Comparison of ENCODE assay signal across 8 mouse cellular contexts in the genomic region with DNA sequence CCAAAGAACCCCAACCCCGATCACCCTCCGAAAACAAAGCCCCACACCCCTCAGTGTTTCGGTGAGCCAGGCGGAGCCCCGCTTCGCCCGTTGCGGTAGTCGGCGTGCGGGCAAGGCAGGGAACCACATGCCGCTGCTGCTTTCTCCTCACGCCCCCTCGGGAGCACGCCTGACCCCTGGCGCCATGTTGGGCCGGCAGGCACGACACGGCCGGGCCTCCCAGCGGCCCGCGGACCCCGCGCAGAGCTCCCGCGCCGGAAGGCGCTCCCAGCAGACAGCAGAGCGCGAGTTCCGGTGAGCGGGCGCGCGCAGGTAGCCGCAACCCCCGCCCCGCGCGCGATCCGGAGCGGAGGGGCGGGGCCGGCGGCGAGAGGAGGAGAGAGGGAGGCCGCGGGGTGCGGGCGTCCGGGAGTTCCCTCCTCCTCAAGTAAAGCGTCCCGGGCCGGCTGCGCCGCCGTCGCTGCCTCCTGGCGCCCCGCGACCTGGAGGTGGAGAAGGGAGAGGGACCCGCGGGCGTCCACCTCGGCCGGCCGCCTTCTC. TPM values are rescaled to one million over a fixed set of nuclear protein-coding genes. Genes with fewer than 3 reads are reported as not detected.
DNase-seq lines count a peak whose midpoint lies in the region; ATAC-seq and TF ChIP-seq lines count a peak whose summit lies in the region.

Gene Yes1, plus strand, starts transcription at position 371 of the 540 bp plus-strand sequence.

- peak within 1 kb of the TSS; percentile 78 for H3K4me2 ChIP-seq in forebrain, embryonic 11.5 days (ENCODE audit: low read depth, low read length, severe bottlenecking)
- H3K4me2 ChIP-seq in heart, embryonic 15.5 days: peak within 1 kb of the TSS; percentile 68
- peak within 1 kb of the TSS; percentile 73 for H3K4me2 ChIP-seq in liver, embryonic 16.5 days (ENCODE audit: low read depth, low read length)
- peak within 1 kb of the TSS; percentile 85 for H3K4me2 ChIP-seq in neural tube, embryonic 14.5 days (ENCODE audit: low read depth, low read length)

- no peaks in the 10 kb centered on the region for H3K27me3 ChIP-seq in forebrain, embryonic 11.5 days (ENCODE audit: control insufficient read depth, insufficient read depth, low read length)
- no peaks in the 10 kb centered on the region for H3K27me3 ChIP-seq in heart, embryonic 15.5 days
- peaks cover 25% of the 10 kb centered on the region for H3K27me3 ChIP-seq in liver, embryonic 16.5 days (ENCODE audit: control insufficient read depth, insufficient read depth, low read depth, low read length)
- no peaks in the 10 kb centered on the region for H3K27me3 ChIP-seq in neural tube, embryonic 14.5 days (ENCODE audit: control insufficient read depth, insufficient read depth, low read length)
- no peaks in the 10 kb centered on the region for H3K27me3 ChIP-seq in testis, adult 2 months (ENCODE audit: control insufficient read depth, insufficient read depth, low read length)

- H3K4me1 ChIP-seq in forebrain, embryonic 11.5 days (replicated peaks; ENCODE audit: control insufficient read depth, insufficient read depth, low read length): no peaks in the 10 kb centered on the region
- H3K4me1 ChIP-seq in heart, embryonic 15.5 days (replicated peaks): peaks cover 18% of the 10 kb centered on the region
- H3K4me1 ChIP-seq in liver, embryonic 16.5 days (ENCODE audit: control insufficient read depth, low read depth, low read length): no peaks in the 10 kb centered on the region; the same call in 1 of the 2 replicates
- H3K4me1 ChIP-seq in neural tube, embryonic 14.5 days (ENCODE audit: control insufficient read depth, insufficient read depth, low read length): peaks cover 3% of the 10 kb centered on the region; the same call in 1 of the 2 replicates
- H3K4me1 ChIP-seq in testis, adult 2 months (ENCODE audit: control insufficient read depth, insufficient read depth, low read length): peaks cover 2% of the 10 kb centered on the region; the same call in 1 of the 2 replicates

- H3K27ac ChIP-seq in forebrain, embryonic 11.5 days (ENCODE audit: low read depth, low read length): peak within 1 kb of the TSS; percentile 84
- peak within 1 kb of the TSS; percentile 95 for H3K27ac ChIP-seq in heart, embryonic 15.5 days
- peak within 1 kb of the TSS; percentile 77 for H3K27ac ChIP-seq in liver, embryonic 16.5 days (ENCODE audit: low read length)
- H3K27ac ChIP-seq in neural tube, embryonic 14.5 days (ENCODE audit: low read depth, low read length): peak within 1 kb of the TSS; percentile 83
- peak within 1 kb of the TSS; percentile 73 for H3K27ac ChIP-seq in testis, adult 2 months (ENCODE audit: control insufficient read depth, insufficient read depth, low read depth, low read length)

- peak within 1 kb of the TSS; percentile 93 for H3K9ac ChIP-seq in forebrain, embryonic 11.5 days (ENCODE audit: low read length)
- H3K9ac ChIP-seq in heart, embryonic 15.5 days: peak within 1 kb of the TSS; percentile 91
- peak within 1 kb of the TSS; percentile 68 for H3K9ac ChIP-seq in liver, embryonic 16.5 days (ENCODE audit: low read depth, low read length)
- H3K9ac ChIP-seq in neural tube, embryonic 14.5 days (replicated peaks; ENCODE audit: low read depth, low read length): peak within 1 kb of the TSS; percentile 70

- TF ChIP-seq POLR2A in testis, adult 2 months (IDR thresholded peaks at IDR 0.05; ENCODE audit: control insufficient read depth, low read depth, low read length): peak; percentile 83

- ATAC-seq in forebrain, embryonic 11.5 days (replicated peaks; ENCODE audit: low FRiP score): peak; percentile 95
- ATAC-seq in heart, embryonic 15.5 days (replicated peaks; ENCODE audit: insufficient number of reproducible peaks, insufficient read depth, low FRiP score, low read depth): peak; percentile 93
- peak; percentile 94 for ATAC-seq in liver, embryonic 16.5 days (ENCODE audit: low read depth)
- peak; percentile 95 for ATAC-seq in neural tube, embryonic 14.5 days (ENCODE audit: low read depth)

- no peaks in the 10 kb centered on the region for H3K9me3 ChIP-seq in forebrain, embryonic 11.5 days (ENCODE audit: control insufficient read depth, low read length)
- H3K9me3 ChIP-seq in heart, embryonic 15.5 days (replicated peaks): no peaks in the 10 kb centered on the region
- no peaks in the 10 kb centered on the region for H3K9me3 ChIP-seq in liver, embryonic 16.5 days (replicated peaks; ENCODE audit: control insufficient read depth, low read length)
- no peaks in the 10 kb centered on the region for H3K9me3 ChIP-seq in neural tube, embryonic 14.5 days (ENCODE audit: control insufficient read depth, low read length)

- H3K36me3 ChIP-seq in forebrain, embryonic 11.5 days (ENCODE audit: control insufficient read depth, insufficient read depth, low read length): no peaks in the 10 kb centered on the region
- no peaks in the 10 kb centered on the region for H3K36me3 ChIP-seq in heart, embryonic 15.5 days
- no peaks in the 10 kb centered on the region for H3K36me3 ChIP-seq in liver, embryonic 16.5 days (ENCODE audit: control insufficient read depth, insufficient read depth)
- no peaks in the 10 kb centered on the region for H3K36me3 ChIP-seq in neural tube, embryonic 14.5 days (ENCODE audit: control insufficient read depth, insufficient read depth, low read length)
- H3K36me3 ChIP-seq in testis, adult 2 months (ENCODE audit: control insufficient read depth, insufficient read depth, low read length): no peaks in the 10 kb centered on the region

- H3K4me3 ChIP-seq in forebrain, embryonic 11.5 days (ENCODE audit: low read depth, low read length): peak within 1 kb of the TSS; percentile 87
- peak within 1 kb of the TSS; percentile 93 for H3K4me3 ChIP-seq in heart, embryonic 15.5 days
- peak within 1 kb of the TSS; percentile 72 for H3K4me3 ChIP-seq in liver, embryonic 16.5 days (ENCODE audit: low read depth, low read length)
- peak within 1 kb of the TSS; percentile 89 for H3K4me3 ChIP-seq in neural tube, embryonic 14.5 days (ENCODE audit: low read depth, low read length)
- peak within 1 kb of the TSS; percentile 99 for H3K4me3 ChIP-seq in testis, adult 2 months (ENCODE audit: control insufficient read depth, low read depth, low read length)

- TF ChIP-seq CTCF in testis, adult 2 months (IDR thresholded peaks at IDR 0.05; ENCODE audit: control insufficient read depth, insufficient read depth, insufficient replicate concordance, low read depth, low read length): 0 out of 2 replicates have a peak, but pooled peaks have one; percentile 3

- WGBS in forebrain, embryonic 11.5 days: under 1% methylated on average over 46 of the region's 69 CpGs
- WGBS in heart, embryonic 15.5 days: under 1% methylated on average over 42 of the region's 69 CpGs
- WGBS in liver, embryonic 16.5 days (ENCODE audit: insufficient replicate concordance): under 1% methylated on average over 58 of the region's 69 CpGs
- 1% methylated on average over 35 of the region's 69 CpGs for WGBS in neural tube, embryonic 14.5 days

- DNase-seq in CD8-positive naive resting alpha-beta T cell, adult 2 months (ENCODE audit: low read depth in 2 of 2, low spot score in 2 of 2): peak; percentile 46 to 48
- peak; percentile 46 for DNase-seq in c-Kit-negative CD71-positive TER-119-positive erythroid progenitor cells, embryonic 14.5 days (ENCODE audit: low read depth, low spot score)
- DNase-seq in forebrain, embryonic 11.5 days (ENCODE audit: low spot score): peak; percentile 93
- peak; percentile 94 for DNase-seq in kidney, postnatal 14 days

RNA-seq across cellular contexts. Expression of gene Yes1, which starts in this region (rescaled TPM):
- polyA plus RNA-seq in forebrain, embryonic 11.5 days (2014; fragmentation: Nextera tagmentation; extraction: Ambion mirVana): 36.4 and 37.4 TPM in 2 replicates
- polyA plus RNA-seq in heart, embryonic 15.5 days (2015; fragmentation: Nextera tagmentation; extraction: Ambion mirVana): 22.5 and 23.7 TPM in 2 replicates
- polyA plus RNA-seq in liver, embryonic 16.5 days (2015; fragmentation: Nextera tagmentation; extraction: Ambion mirVana): 5.7 and 5.8 TPM in 2 replicates
- 22.3 and 26.5 TPM in 2 replicates for polyA plus RNA-seq in neural tube, embryonic 14.5 days (2014; fragmentation: Nextera tagmentation; extraction: Ambion mirVana)
- 2.0 and 2.9 TPM in 2 replicates for polyA plus RNA-seq in testis, adult 2 months (2012; rRNA removed)

Comparison
In these comparisons a context has a peak if more than half of its experiments do, and no peak if none do; other contexts are left out.
1. Peak in every context shown above with its lines: DNase-seq, ATAC-seq, H3K4me3 ChIP-seq and H3K27ac ChIP-seq.